Mouse (Mus musculus): ENCODE measurements around the gene Stat5b. TPM values are rescaled to one million over a fixed set of nuclear protein-coding genes. Genes with fewer than 3 reads are reported as not detected.

Gene Stat5b
- polyA plus RNA-seq (2012; rRNA removed) = 17.7 and 20.0 TPM in 2 replicates

GRCm38 (mm10) chr11:100850038-100850777 is at the start of gene Stat5b:
Gene Stat5b (minus strand): TSS chr11:100850724.

GRCm38 (mm10) chr11:100858935-100859578 is 8.5 kb upstream of the Stat5b start, which contains the start of gene Stat5a:
Gene Stat5a (plus strand): TSS chr11:100859351.

GRCm38 (mm10) chr11:100770646-100771408 is 79.7 kb downstream of the Stat5b start, which contains the start of gene Ghdc:
Gene Ghdc (minus strand): TSS chr11:100770957.

GRCm38 (mm10) chr11:100762831-100763230 is 87.7 kb downstream of the Stat5b start, which contains the start of gene Hcrt:
Gene Hcrt (minus strand): TSS chr11:100762931.

GRCm38 (mm10) chr11:100759611-100760233 is 90.8 kb downstream of the Stat5b start, which contains the start of gene Kcnh4:
Gene Kcnh4 (minus strand): TSS chr11:100759942.

GRCm38 (mm10) chr11:100738066-100738604 is 112.4 kb downstream of the Stat5b start, which contains the start of gene Rab5c:
Gene Rab5c (minus strand): TSS chr11:100738215.

Other genes starting within 250 kb of the Stat5b start
- gene Nkiras2, start 231.5 kb downstream of the Stat5b start, polyA plus RNA-seq (2012; rRNA removed) = 111 and 127 TPM in 2 replicates
- 19.3 and 23.7 TPM in 2 replicates for gene Dnajc7, start 230.6 kb downstream of the Stat5b start, polyA plus RNA-seq (2012; rRNA removed)
- 0.27 and 0.46 TPM in 2 replicates for gene Zfp385c, start 158.3 kb downstream of the Stat5b start, polyA plus RNA-seq (2012; rRNA removed)
- gene Dhx58, start 146.5 kb downstream of the Stat5b start, polyA plus RNA-seq (2012; rRNA removed) = 9.0 and 10.5 TPM in 2 replicates
- gene Kat2a, start 138.3 kb downstream of the Stat5b start, polyA plus RNA-seq (2012; rRNA removed) = 29.3 and 31.9 TPM in 2 replicates
- not detected in 2 replicates for gene Hspb9, start 136.9 kb downstream of the Stat5b start, polyA plus RNA-seq (2012; rRNA removed)
- gene Rab5c, start 112.5 kb downstream of the Stat5b start, polyA plus RNA-seq (2012; rRNA removed) = 216 and 249 TPM in 2 replicates
- gene Kcnh4, start 90.8 kb downstream of the Stat5b start, polyA plus RNA-seq (2012; rRNA removed) = 0.02 and 0.06 TPM in 2 replicates
- gene Hcrt, start 87.8 kb downstream of the Stat5b start, polyA plus RNA-seq (2012; rRNA removed) = 0.24 and 0.80 TPM in 2 replicates
- gene Ghdc, start 79.8 kb downstream of the Stat5b start, polyA plus RNA-seq (2012; rRNA removed) = 17.3 and 18.7 TPM in 2 replicates
- 14.7 and 15.0 TPM in 2 replicates for gene Stat5a, start 8.6 kb upstream of the Stat5b start, polyA plus RNA-seq (2012; rRNA removed)
- 81.1 and 88.3 TPM in 2 replicates for gene Stat3, start 88.8 kb upstream of the Stat5b start, polyA plus RNA-seq (2012; rRNA removed)
- 113 and 115 TPM in 2 replicates for gene Cavin1, start 120.2 kb upstream of the Stat5b start, polyA plus RNA-seq (2012; rRNA removed)
- 55.1 and 69.7 TPM in 2 replicates for gene Atp6v0a1, start 158.7 kb upstream of the Stat5b start, polyA plus RNA-seq (2012; rRNA removed)
- gene Naglu, start 219.3 kb upstream of the Stat5b start, polyA plus RNA-seq (2012; rRNA removed) = 43.0 and 43.7 TPM in 2 replicates
- 0.41 and 0.91 TPM in 2 replicates for gene Hsd17b1, start 227.7 kb upstream of the Stat5b start, polyA plus RNA-seq (2012; rRNA removed)
- 47.4 and 55.8 TPM in 2 replicates for gene Coasy, start 231.8 kb upstream of the Stat5b start, polyA plus RNA-seq (2012; rRNA removed)
- gene Mlx, start 236.6 kb upstream of the Stat5b start, polyA plus RNA-seq (2012; rRNA removed) = 80.5 and 109 TPM in 2 replicates
- gene Psmc3ip, start 244.7 kb upstream of the Stat5b start, polyA plus RNA-seq (2012; rRNA removed) = 1.1 and 1.2 TPM in 2 replicates

Measured in colon, adult 2 months (tissue).